Mouse (Mus musculus) adrenal gland (tissue): ENCODE results near the gene Cacng7.

ENCODE experiments used
- intact Hi-C: fragments of 180-260 bp; cut with DNase I; formaldehyde crosslinking; loops from one replicate; pipeline ENCODE4 v1.15.1; 2025

Cacng7 gene

GRCm38 (mm10) chr7:3301628-3302555 is 30.9 kb upstream of the Cacng7 start:
- intact Hi-C loops: loop anchor here (5.0 kb wide), 2 partner anchors 65 to 80 kb away; no protein-coding TSS in a partner anchor

- intact Hi-C loops: loop anchor here (5.0 kb wide), 2 partner anchors 65 to 80 kb away; no protein-coding TSS in a partner anchor
Measured at GRCm38 (mm10) chr7:3302556-3303275, 30.0 kb upstream of the Cacng7 start.

- intact Hi-C loops: loop anchor here (5.0 kb wide), 2 partner anchors 66 to 81 kb away; no protein-coding TSS in a partner anchor
Measured at GRCm38 (mm10) chr7:3303276-3303781, 29.4 kb upstream of the Cacng7 start.

GRCm38 (mm10) chr7:3303789-3304188 is 29.0 kb upstream of the Cacng7 start:
- intact Hi-C loops: loop anchor here (5.0 kb wide), 2 partner anchors 66 to 81 kb away; no protein-coding TSS in a partner anchor

- intact Hi-C loops: loop anchor here (5.0 kb wide), 2 partner anchors 67 to 82 kb away; no protein-coding TSS in a partner anchor
Measured at GRCm38 (mm10) chr7:3304298-3304697, 28.5 kb upstream of the Cacng7 start.

GRCm38 (mm10) chr7:3306400-3306799 is 26.4 kb upstream of the Cacng7 start:
- intact Hi-C loops: no loop called here

GRCm38 (mm10) chr7:3308646-3309045 is 24.1 kb upstream of the Cacng7 start:
- intact Hi-C loops: no loop called here

GRCm38 (mm10) chr7:3310233-3310632 is 22.5 kb upstream of the Cacng7 start:
- intact Hi-C loops: no loop called here

- intact Hi-C loops: no loop called here
Measured at GRCm38 (mm10) chr7:3313571-3313970, 19.2 kb upstream of the Cacng7 start.

GRCm38 (mm10) chr7:3314121-3314520 is 18.6 kb upstream of the Cacng7 start:
- intact Hi-C loops: no loop called here

- intact Hi-C loops: no loop called here
Measured at GRCm38 (mm10) chr7:3317704-3318103, 15.1 kb upstream of the Cacng7 start.

- intact Hi-C loops: no loop called here
Measured at GRCm38 (mm10) chr7:3320856-3321255, 11.9 kb upstream of the Cacng7 start.

- intact Hi-C loops: no loop called here
Measured at GRCm38 (mm10) chr7:3323826-3324225, 8.9 kb upstream of the Cacng7 start.

GRCm38 (mm10) chr7:3327961-3328360 is 4.8 kb upstream of the Cacng7 start:
- intact Hi-C loops: no loop called here

GRCm38 (mm10) chr7:3329776-3330546 is 2.8 kb upstream of the Cacng7 start:
- intact Hi-C loops: loop anchor here (2.0 to 5.0 kb wide), 2 partner anchors 42 to 119 kb away; no protein-coding TSS in a partner anchor

GRCm38 (mm10) chr7:3331171-3331570 is 1.6 kb upstream of the Cacng7 start:
- intact Hi-C loops: loop anchor here (2.0 to 5.0 kb wide), 2 partner anchors 41 to 118 kb away; no protein-coding TSS in a partner anchor

GRCm38 (mm10) chr7:3331581-3332223 is 1.1 kb upstream of the Cacng7 start:
- intact Hi-C loops: loop anchor here (2.0 to 5.0 kb wide), 2 partner anchors 41 to 117 kb away; no protein-coding TSS in a partner anchor

GRCm38 (mm10) chr7:3332224-3332615 is 535 bp upstream of the Cacng7 start:
- intact Hi-C loops: loop anchor here (5.0 kb wide), 1 partner anchor 40 kb away; no protein-coding TSS in a partner anchor

- intact Hi-C loops: loop anchor here (5.0 kb wide), 1 partner anchor 39 kb away; no protein-coding TSS in a partner anchor
Measured at GRCm38 (mm10) chr7:3333542-3333941, 787 bp downstream of the Cacng7 start.

- intact Hi-C loops: no loop called here
Measured at GRCm38 (mm10) chr7:3336412-3336811, 3.7 kb downstream of the Cacng7 start.
